Mouse (Mus musculus): ENCODE measurements at regions not wholly inside any gene's neighbourhood (a gene's known extent, or its start where the extent isn't known, plus 50 kb on each side); places are given as distances from the start of the nearest gene placed in this dataset.

DNA sequence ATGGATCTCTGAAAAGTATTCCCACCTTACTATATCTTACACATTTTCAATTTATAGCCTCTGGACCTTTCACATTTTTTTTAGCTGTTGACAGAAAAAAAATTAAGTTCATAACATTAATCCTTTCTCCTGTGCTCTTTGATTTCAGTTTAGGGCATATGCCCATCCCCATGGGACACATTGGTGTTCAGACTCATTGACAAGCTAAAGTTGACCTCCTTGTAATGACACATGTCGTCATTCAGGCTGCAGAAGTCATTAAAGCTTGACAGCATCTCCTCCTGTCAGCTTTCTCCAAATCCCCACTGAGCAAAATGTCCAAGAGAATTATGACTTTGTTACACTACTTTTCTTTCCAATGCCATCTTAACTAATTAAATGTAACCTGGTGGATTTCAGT, 322.9 kb upstream of the Fsip2 start:
- H3K9me3 ChIP-seq (ENCODE audit: control insufficient read depth, low read length) = no peaks in the 10 kb centered on the region
- H3K4me3 ChIP-seq (ENCODE audit: low read depth, low read length) = no peak overlapping the region
- no peak overlapping the region for H3K4me2 ChIP-seq
- DNase-seq (ENCODE audit: low spot score, missing footprints) (no peak), ATAC-seq (ENCODE audit: low FRiP score) (no peak)
- WGBS = 60% methylated on average over 1 of the region's 1 CpGs
- no peaks in the 10 kb centered on the region for H3K27me3 ChIP-seq (ENCODE audit: control insufficient read depth, insufficient read depth, low read length)
- no peaks in the 10 kb centered on the region for H3K4me1 ChIP-seq (ENCODE audit: control insufficient read depth, insufficient read depth, low read length)
- H3K9ac ChIP-seq (ENCODE audit: low read length) = no peak overlapping the region
- H3K27ac ChIP-seq (ENCODE audit: low read depth, low read length) = no peak overlapping the region
- H3K36me3 ChIP-seq (ENCODE audit: control insufficient read depth, insufficient read depth, low read length) = no peaks in the 10 kb centered on the region

- DNase-seq (ENCODE audit: low spot score, missing footprints) (no peak), ATAC-seq (ENCODE audit: low FRiP score) (no peak)
- H3K4me2 ChIP-seq = no peak overlapping the region
- no peak overlapping the region for H3K9ac ChIP-seq (ENCODE audit: low read length)
- H3K27ac ChIP-seq (ENCODE audit: low read depth, low read length) = no peak overlapping the region
- H3K36me3 ChIP-seq (ENCODE audit: control insufficient read depth, insufficient read depth, low read length) = no peaks in the 10 kb centered on the region
- H3K4me3 ChIP-seq (ENCODE audit: low read depth, low read length) = no peak overlapping the region
- no peaks in the 10 kb centered on the region for H3K27me3 ChIP-seq (ENCODE audit: control insufficient read depth, insufficient read depth, low read length)
- H3K4me1 ChIP-seq (ENCODE audit: control insufficient read depth, insufficient read depth, low read length) = no peaks in the 10 kb centered on the region
- WGBS = 92% methylated on average over 1 of the region's 1 CpGs
- no peaks in the 10 kb centered on the region for H3K9me3 ChIP-seq (ENCODE audit: control insufficient read depth, low read length)
Observed at GRCm38 (mm10) chr2:82644428-82644827, 299.0 kb upstream of the Fsip2 start.

Data from midbrain, embryonic 11.5 days (tissue).